Mouse (Mus musculus) ovary, adult 18-20 months (tissue): Measurements from ENCODE around the gene Alkbh2.

Experiments
- DNase-seq: peaks from one replicate; pipeline ENCODE4 v3.0.0; 2022; ENCODE audit warnings: low spot score, mixed read lengths

Alkbh2 gene

GRCm38 (mm10) chr5:114101873-114102272 lies 26.1 kb downstream of the Alkbh2 start:
- DNase-seq = no peak

- DNase-seq = no peak
Measured at GRCm38 (mm10) chr5:114100390-114101099, 27.5 kb downstream of the Alkbh2 start.

- DNase-seq = peak; percentile 81
Measured at GRCm38 (mm10) chr5:114099709-114100389, 28.2 kb downstream of the Alkbh2 start.

- DNase-seq = peak; percentile 75
Measured at GRCm38 (mm10) chr5:114091057-114091807, 36.8 kb downstream of the Alkbh2 start, which contains the start of gene Svop. TSS of gene Svop (minus strand) at chr5:114091570.

- no peak for DNase-seq
Measured at GRCm38 (mm10) chr5:114090421-114091013, 37.5 kb downstream of the Alkbh2 start.

- DNase-seq = no peak
Measured at GRCm38 (mm10) chr5:114087875-114088480, 40.0 kb downstream of the Alkbh2 start.

- DNase-seq = no peak
Measured at GRCm38 (mm10) chr5:114085501-114085900, 42.5 kb downstream of the Alkbh2 start.

GRCm38 (mm10) chr5:114077009-114077408 lies 51.0 kb downstream of the Alkbh2 start:
- no peak for DNase-seq
